Comparison of ENCODE assay signal across 17 mouse cellular contexts in genomic region chr10:124250004-124250403, GRCm38 (mm10).
DNase-seq lines count a peak whose midpoint lies in the region.
"Had no signal": no experiment of that assay in that cellular context is flagged by ENCODE, and none has a peak within 500 bp of the region (broad histone marks: within the 10 kb centered on the region; RNA-seq: fewer than 3 reads in every experiment).

No protein-coding gene starts in this region.

- intact Hi-C loops in left cerebral cortex, postnatal 14 days (cut with DNase I), result no loop called here
- intact Hi-C loops in left cerebral cortex, postnatal 10 days (cut with DNase I), result no loop called here

- DNase-seq in layer of hippocampus, adult 11-12 months (ENCODE audit: low spot score), result peak; percentile 15
- no peak for DNase-seq in layer of hippocampus, postnatal 25 days (ENCODE audit: extremely low spot score in 1 of 2, low spot score in 1 of 2)
- DNase-seq in left cerebral cortex, postnatal 14 days (ENCODE audit: low spot score in 2 of 2), result peak; percentile 14 to 35
- DNase-seq in left cerebral cortex, postnatal 10 days (ENCODE audit: extremely low spot score in 1 of 2, low spot score in 2 of 2), result no peak
- peak; percentile 16 for DNase-seq in Muller cell, postnatal 12 days (ENCODE audit: inconsistent ontology term)
- DNase-seq in brain, adult 2 months (ENCODE audit: low read depth, low spot score), result peak; percentile 78
- DNase-seq in thymus, postnatal 0 days (ENCODE audit: low spot score), result no peak
- DNase-seq: adrenal gland, adult 8-10 months; cerebellum, adult 18-20 months; cerebellum, postnatal 25 days; forebrain, postnatal 0 days; heart, postnatal 36 days; kidney, adult 8-10 months; kidney, postnatal 36 days; liver; thymus, adult 18-20 months; thymus, postnatal 4 days had no signal

Comparison
In these comparisons a context has a peak if more than half of its experiments do, and no peak if none do; other contexts are left out.
1. DNase-seq: peak in layer of hippocampus, adult 11-12 months (single experiment), left cerebral cortex, postnatal 14 days (2 of 2), Muller cell, postnatal 12 days (single experiment) and brain, adult 2 months (single experiment); none in layer of hippocampus, postnatal 25 days (0 of 2), left cerebral cortex, postnatal 10 days (0 of 2) and thymus, postnatal 0 days (single experiment).